ENCODE assay signal across 17 mouse cellular contexts in genomic region chr11:90726730-90727129, GRCm38 (mm10). TPM values are rescaled to one million over a fixed set of nuclear protein-coding genes. Genes with fewer than 3 reads are reported as not detected.
DNase-seq lines count a peak whose midpoint lies in the region; ATAC-seq and TF ChIP-seq lines count a peak whose summit lies in the region.
"Had no signal": no experiment of that assay in that cellular context is flagged by ENCODE, and none has a peak within 500 bp of the region (broad histone marks: within the 10 kb centered on the region; RNA-seq: fewer than 3 reads in every experiment).

No protein-coding gene starts in this region.

- no peaks in the 10 kb centered on the region for H3K79me2 ChIP-seq in heart, adult 2 months (replicated peaks; ENCODE audit: control insufficient read depth, insufficient read depth, low read length)

- intact Hi-C loops in heart, adult 2 months (cut with DNase I): no loop called here

- peaks cover 36% of the 10 kb centered on the region for H3K4me1 ChIP-seq in heart, embryonic 12.5 days (replicated peaks)
- peaks cover 2% of the 10 kb centered on the region; the same call in 1 of the 2 replicates for H3K4me1 ChIP-seq in heart, adult 2 months (ENCODE audit: control insufficient read depth, insufficient read depth, low read length)
- H3K4me1 ChIP-seq in lung, embryonic 16.5 days (replicated peaks; ENCODE audit: control insufficient read depth, insufficient read depth, low read length): no peaks in the 10 kb centered on the region
- H3K4me1 ChIP-seq in erythroblast, embryonic 14.5 days (ENCODE audit: control insufficient read depth): peaks cover 83% of the 10 kb centered on the region
- peaks cover 53% of the 10 kb centered on the region for H3K4me1 ChIP-seq in liver, embryonic 16.5 days (ENCODE audit: control insufficient read depth, low read depth, low read length)
- H3K4me1 ChIP-seq: forebrain, embryonic 10.5 days; hindbrain, embryonic 10.5 days had no signal

- TF ChIP-seq CTCF in heart, adult 2 months (IDR thresholded peaks at IDR 0.05): no peak

- H3K9me3 ChIP-seq in heart, embryonic 12.5 days (replicated peaks): no peaks in the 10 kb centered on the region
- H3K9me3 ChIP-seq in lung, embryonic 16.5 days (ENCODE audit: control insufficient read depth, low read length): no peaks in the 10 kb centered on the region
- H3K9me3 ChIP-seq in erythroblast, embryonic 14.5 days (ENCODE audit: control insufficient read depth, low read length): no peaks in the 10 kb centered on the region
- no peaks in the 10 kb centered on the region for H3K9me3 ChIP-seq in liver, embryonic 16.5 days (replicated peaks; ENCODE audit: control insufficient read depth, low read length)
- H3K9me3 ChIP-seq: forebrain, embryonic 10.5 days; hindbrain, embryonic 10.5 days had no signal

- ATAC-seq in heart, embryonic 12.5 days (ENCODE audit: insufficient number of reproducible peaks, low FRiP score): peak; percentile 81; the same call in 1 of the 2 replicates
- ATAC-seq in lung, embryonic 16.5 days (ENCODE audit: low read depth): 0 out of 2 replicates have a peak, but pooled peaks have one; percentile 59
- peak; percentile 71 for ATAC-seq in liver, embryonic 16.5 days (ENCODE audit: low read depth)

- H3K27ac ChIP-seq in heart, embryonic 12.5 days (ENCODE audit: poor library complexity, severe bottlenecking): peak overlapping the region; percentile 74
- no peak overlapping the region for H3K27ac ChIP-seq in heart, adult 2 months
- no peak overlapping the region for H3K27ac ChIP-seq in lung, embryonic 16.5 days (ENCODE audit: low read length)
- peak overlapping the region; percentile 100 for H3K27ac ChIP-seq in liver, embryonic 16.5 days (ENCODE audit: low read length)
- H3K27ac ChIP-seq: hindbrain, embryonic 10.5 days had no signal

- no peak for TF ChIP-seq POLR2A in heart, adult 2 months (IDR thresholded peaks at IDR 0.05; ENCODE audit: insufficient read depth, low read depth, low read length)

- H3K27me3 ChIP-seq in heart, embryonic 12.5 days (replicated peaks): no peaks in the 10 kb centered on the region
- no peaks in the 10 kb centered on the region for H3K27me3 ChIP-seq in heart, adult 2 months (ENCODE audit: control insufficient read depth, insufficient read depth, low read length)
- no peaks in the 10 kb centered on the region for H3K27me3 ChIP-seq in lung, embryonic 16.5 days (ENCODE audit: control insufficient read depth, insufficient read depth, low read depth, low read length)
- H3K27me3 ChIP-seq in erythroblast, embryonic 14.5 days (ENCODE audit: control insufficient read depth): no peaks in the 10 kb centered on the region
- no peaks in the 10 kb centered on the region for H3K27me3 ChIP-seq in liver, embryonic 16.5 days (ENCODE audit: control insufficient read depth, insufficient read depth, low read depth, low read length)

- H3K4me3 ChIP-seq in heart, embryonic 12.5 days: no peak overlapping the region
- no peak overlapping the region for H3K4me3 ChIP-seq in heart, adult 2 months
- no peak overlapping the region for H3K4me3 ChIP-seq in lung, embryonic 16.5 days (ENCODE audit: low read length)
- H3K4me3 ChIP-seq in erythroblast, embryonic 14.5 days (replicated peaks): peak overlapping the region; percentile 59
- H3K4me3 ChIP-seq in liver, embryonic 16.5 days (ENCODE audit: low read depth, low read length): peak overlapping the region; percentile 41
- H3K4me3 ChIP-seq: forebrain, embryonic 10.5 days; hindbrain, embryonic 10.5 days had no signal

- no peaks in the 10 kb centered on the region for H3K36me3 ChIP-seq in heart, embryonic 12.5 days
- no peaks in the 10 kb centered on the region for H3K36me3 ChIP-seq in heart, adult 2 months (ENCODE audit: control insufficient read depth, insufficient read depth, low read length)
- H3K36me3 ChIP-seq in lung, embryonic 16.5 days (ENCODE audit: control insufficient read depth, insufficient read depth, low read length): no peaks in the 10 kb centered on the region
- H3K36me3 ChIP-seq in erythroblast, embryonic 14.5 days (ENCODE audit: control insufficient read depth): no peaks in the 10 kb centered on the region; the same call in 1 of the 2 replicates
- no peaks in the 10 kb centered on the region for H3K36me3 ChIP-seq in liver, embryonic 16.5 days (ENCODE audit: control insufficient read depth, insufficient read depth)
- H3K36me3 ChIP-seq: forebrain, embryonic 10.5 days; hindbrain, embryonic 10.5 days had no signal

- no peak for TF ChIP-seq EP300 in heart, adult 2 months (IDR thresholded peaks at IDR 0.05; ENCODE audit: insufficient read depth, low read depth, low read length)

- no peak overlapping the region for H3K9ac ChIP-seq in heart, embryonic 12.5 days
- H3K9ac ChIP-seq in heart, adult 2 months (ENCODE audit: low read depth, low read length): no peak overlapping the region
- no peak overlapping the region for H3K9ac ChIP-seq in lung, embryonic 16.5 days (ENCODE audit: low read length)
- H3K9ac ChIP-seq in liver, embryonic 16.5 days (ENCODE audit: low read depth, low read length): peak overlapping the region; percentile 65

- 49% methylated on average over 10 of the region's 10 CpGs for WGBS in heart, embryonic 12.5 days
- 35% methylated on average over 10 of the region's 10 CpGs for WGBS in heart, adult 2 months
- 61% methylated on average over 10 of the region's 10 CpGs for WGBS in lung, embryonic 16.5 days
- whole genome bisulfite sequencing in liver, embryonic 16.5 days (ENCODE audit: insufficient replicate concordance): 15% methylated on average over 10 of the region's 10 CpGs

- peak overlapping the region; percentile 54 for H3K4me2 ChIP-seq in heart, embryonic 12.5 days
- H3K4me2 ChIP-seq in lung, embryonic 16.5 days (ENCODE audit: low read depth, low read length): no peak overlapping the region
- peak overlapping the region; percentile 73 for H3K4me2 ChIP-seq in liver, embryonic 16.5 days (ENCODE audit: low read depth, low read length)
- H3K4me2 ChIP-seq: midbrain, embryonic 11.5 days had no signal

- no peak for DNase-seq in heart, adult 2 months
- no peak for DNase-seq in lung, postnatal 36 days
- no peak for DNase-seq in layer of hippocampus, postnatal 25 days (ENCODE audit: extremely low spot score in 1 of 2, low spot score in 1 of 2)
- DNase-seq in right cerebral cortex, adult 18-20 months: no peak
- DNase-seq: B cell, adult 2 months; cerebellum, adult 8-10 months; kidney, adult 9 months; layer of hippocampus, adult 9-11 months; left cerebral cortex, postnatal 4 days; thymus, postnatal 25 days had no signal

RNA-seq across cellular contexts. Expression of gene Tom1l1, which starts 38.6 kb away (rescaled TPM):
- 43.6 and 43.8 TPM in 2 replicates for polyA plus RNA-seq in heart, embryonic 12.5 days (2016; fragmentation: Nextera tagmentation; extraction: Ambion mirVana)
- total RNA-seq in heart, adult 2 months (2021): 10 to 100 TPM; 15.4 to 16.5 TPM
- 5.6 and 10.0 TPM in 2 replicates for polyA plus RNA-seq in heart, adult 2 months (2012; rRNA removed)
- 40.3 and 41.7 TPM in 2 replicates for polyA plus RNA-seq in lung, embryonic 16.5 days (2015; fragmentation: Nextera tagmentation; extraction: Ambion mirVana)
- polyA plus RNA-seq in erythroblast, embryonic 14.5 days (2012): 1.2 and 1.3 TPM in 2 replicates
- 50.3 and 51.8 TPM in 2 replicates for polyA plus RNA-seq in liver, embryonic 16.5 days (2015; fragmentation: Nextera tagmentation; extraction: Ambion mirVana)
- total RNA-seq in layer of hippocampus, postnatal 25 days (2021): 10 to 100 TPM; 19.7 to 23.4 TPM

Comparison
In these comparisons a context has a peak if more than half of its experiments do, and no peak if none do; other contexts are left out.
1. H3K27ac ChIP-seq: peak in heart, embryonic 12.5 days (single experiment) and liver, embryonic 16.5 days (single experiment); none in heart, adult 2 months (single experiment) and lung, embryonic 16.5 days (single experiment).
2. H3K4me3 ChIP-seq: peak in erythroblast, embryonic 14.5 days (single experiment) and liver, embryonic 16.5 days (single experiment); none in heart, embryonic 12.5 days (single experiment), heart, adult 2 months (single experiment) and lung, embryonic 16.5 days (single experiment).
3. Peak in every context shown above with its lines, with median percentiles within 50 percentile points of each other: ATAC-seq.